Mouse (Mus musculus) CH12.LX (cell line): ENCODE results near the gene Svs4.

Experiments used
- CTCF ChIP-seq, 2 experiments: IDR thresholded peaks in 1 of 2; conservative IDR thresholded peaks in 1 of 2; 2 replicates each; pipeline ENCODE4 v1.5.1; 2011 to 2012; ENCODE audit warnings: low read depth in 2 of 2, low read length in 2 of 2, improper control_type of control experiment in 1 of 2, inconsistent platforms in 1 of 2, mild to moderate bottlenecking in 1 of 2, moderate library complexity in 1 of 2
- GABPA ChIP-seq: IDR thresholded peaks from 2 replicates; pipeline ENCODE4 v1.6.1; 2012; ENCODE audit warnings: low read depth, low read length, improper control_type of control experiment, inconsistent platforms; ENCODE audit not compliant: insufficient replicate concordance
- POLR2A ChIP-seq: IDR thresholded peaks from 2 replicates; pipeline ENCODE4 v1.6.1; 2011; ENCODE audit warnings: low read depth, mild to moderate bottlenecking, improper control_type of control experiment, low read length
- USF1 ChIP-seq: IDR thresholded peaks from 2 replicates; pipeline ENCODE4 v1.6.1; 2014; ENCODE audit warnings: low read depth, mild to moderate bottlenecking, inconsistent platforms, low read length, improper control_type of control experiment

- TF ChIP-seq CTCF (conservative IDR thresholded peaks at IDR 0.05 in 1 of 2, IDR thresholded peaks at IDR 0.05 in 1 of 2; ENCODE audit: low read depth in 2 of 2, low read length in 2 of 2), result no peak
- no peak for TF ChIP-seq POLR2A
- no peak for TF ChIP-seq USF1
- TF ChIP-seq GABPA, result no peak
Measured at GRCm38 (mm10) chr2:164278359-164278758, at the start of gene Svs4.
